Mouse (Mus musculus) embryo, embryonic 10 days (tissue): Measurements from ENCODE around the gene Glod4.

ENCODE experiments used
- DNase-seq: peaks from one replicate; pipeline ENCODE4 v3.0.0-alpha.2; 2015; ENCODE audit warnings: low spot score

Gene Glod4

GRCm38 (mm10) chr11:76201761-76202674 lies 41.5 kb downstream of the Glod4 start:
- DNase-seq, result peak; percentile 83

GRCm38 (mm10) chr11:76196977-76197469 lies 46.5 kb downstream of the Glod4 start:
- DNase-seq, result no peak

- no peak for DNase-seq
Observed at GRCm38 (mm10) chr11:76196275-76196976, 47.1 kb downstream of the Glod4 start.

GRCm38 (mm10) chr11:76186908-76187307 lies 56.6 kb downstream of the Glod4 start:
- no peak for DNase-seq

- no peak for DNase-seq
Observed at GRCm38 (mm10) chr11:76183745-76184144, 59.8 kb downstream of the Glod4 start.

GRCm38 (mm10) chr11:76180146-76180540 lies 63.4 kb downstream of the Glod4 start:
- DNase-seq, result no peak

GRCm38 (mm10) chr11:76179495-76180145 lies 63.9 kb downstream of the Glod4 start, which contains the start of the genes Vps53 and Fam57a:
Vps53 (minus strand) TSS chr11:76179647.
Fam57a (plus strand) TSS chr11:76179671.
- peak; percentile 83 for DNase-seq

GRCm38 (mm10) chr11:76178726-76179494 lies 64.6 kb downstream of the Glod4 start:
- DNase-seq, result peak; percentile 52

- no peak for DNase-seq
Observed at GRCm38 (mm10) chr11:76170207-76170606, 73.3 kb downstream of the Glod4 start.

- DNase-seq, result no peak
Observed at GRCm38 (mm10) chr11:76168976-76169375, 74.5 kb downstream of the Glod4 start.

- DNase-seq, result peak; percentile 73
Observed at GRCm38 (mm10) chr11:76167079-76167765, 76.3 kb downstream of the Glod4 start.

- DNase-seq, result no peak
Observed at GRCm38 (mm10) chr11:76166657-76167056, 76.9 kb downstream of the Glod4 start.

- peak; percentile 21 for DNase-seq
Observed at GRCm38 (mm10) chr11:76160251-76160650, 83.3 kb downstream of the Glod4 start.

- DNase-seq, result no peak
Observed at GRCm38 (mm10) chr11:76158375-76158774, 85.2 kb downstream of the Glod4 start.

GRCm38 (mm10) chr11:76154861-76155260 lies 88.7 kb downstream of the Glod4 start:
- DNase-seq, result no peak

GRCm38 (mm10) chr11:76154200-76154599 lies 89.3 kb downstream of the Glod4 start:
- no peak for DNase-seq

- DNase-seq, result no peak
Observed at GRCm38 (mm10) chr11:76153236-76153951, 90.1 kb downstream of the Glod4 start.

GRCm38 (mm10) chr11:76150980-76151379 lies 92.5 kb downstream of the Glod4 start:
- DNase-seq, result no peak

- DNase-seq, result peak; percentile 23
Observed at GRCm38 (mm10) chr11:76148055-76149008, 95.2 kb downstream of the Glod4 start.
